In genomic region chr10:78442292-78442691, GRCm38 (mm10) we compare ENCODE assay signal across 22 mouse cellular contexts. TPM values are rescaled to one million over a fixed set of nuclear protein-coding genes. Genes with fewer than 3 reads are reported as not detected.
DNase-seq lines count a peak whose midpoint lies in the region; ATAC-seq and TF ChIP-seq lines count a peak whose summit lies in the region.
"Had no signal": no experiment of that assay in that cellular context is flagged by ENCODE, and none has a peak within 500 bp of the region (broad histone marks: within the 10 kb centered on the region; RNA-seq: fewer than 3 reads in every experiment).

No protein-coding gene starts in this region.

- no peaks in the 10 kb centered on the region for H3K9me3 ChIP-seq in limb, embryonic 13.5 days
- no peaks in the 10 kb centered on the region for H3K9me3 ChIP-seq in limb, embryonic 10.5 days (replicated peaks)
- H3K9me3 ChIP-seq: G1E had no signal

- 0 out of 2 replicates have a peak overlapping the region, but pooled peaks have one; percentile 4 for H3K9ac ChIP-seq in limb, embryonic 13.5 days

- no peaks in the 10 kb centered on the region for H3K27me3 ChIP-seq in cerebellum, adult 2 months (ENCODE audit: control insufficient read depth, insufficient read depth, low read length)
- no peaks in the 10 kb centered on the region for H3K27me3 ChIP-seq in limb, embryonic 13.5 days
- H3K27me3 ChIP-seq in limb, embryonic 10.5 days (ENCODE audit: low read depth, poor library complexity, severe bottlenecking), result no peaks in the 10 kb centered on the region
- H3K27me3 ChIP-seq: CH12.LX, Patski had no signal

- H3K27ac ChIP-seq in cerebellum, adult 2 months (ENCODE audit: insufficient read depth, low read length), result 0 out of 2 replicates have a peak overlapping the region, but pooled peaks have one; percentile 11
- no peak overlapping the region for H3K27ac ChIP-seq in limb, embryonic 13.5 days
- no peak overlapping the region for H3K27ac ChIP-seq in limb, embryonic 10.5 days

- TF ChIP-seq POLR2A in cerebellum, adult 2 months (IDR thresholded peaks at IDR 0.05; ENCODE audit: borderline replicate concordance, insufficient read depth, low read length), result no peak

- no peak overlapping the region for H3K4me2 ChIP-seq in limb, embryonic 13.5 days (replicated peaks)

- peaks cover 10% of the 10 kb centered on the region for H3K4me1 ChIP-seq in cerebellum, adult 2 months (ENCODE audit: control insufficient read depth, insufficient read depth, low read length)
- H3K4me1 ChIP-seq in limb, embryonic 13.5 days, result no peaks in the 10 kb centered on the region
- H3K4me1 ChIP-seq in limb, embryonic 10.5 days, result peaks cover 3% of the 10 kb centered on the region; the same call in 1 of the 2 replicates

- DNase-seq in adrenal gland, adult 2 months, result peak; percentile 42
- no peak for DNase-seq in adrenal gland, postnatal 10 days
- no peak for DNase-seq in cerebellum, adult 2 months
- no peak for DNase-seq in cerebellum, adult 9-11 months
- DNase-seq in limb, embryonic 10.5 days (ENCODE audit: low spot score), result no peak
- peak; percentile 62 for DNase-seq in adipocyte (ENCODE audit: low spot score)
- no peak for DNase-seq in urinary bladder, postnatal 36 days (ENCODE audit: low spot score in 2 of 2)
- DNase-seq: adrenal gland, adult 8-10 months; adrenal gland, postnatal 14 days; adrenal gland, postnatal 25 days; B cell, adult 2 months; cerebellum, adult 11 months; cerebellum, adult 11-12 months; cerebellum, adult 18-20 months; cerebellum, adult 8-10 months; cerebellum, adult 9-10 months had no signal

- ATAC-seq in limb, embryonic 13.5 days (ENCODE audit: low FRiP score, low read depth), result no peak
- ATAC-seq: activated CD4-positive, CD25-positive, alpha-beta regulatory T cell, adult 4 months; CD4-positive, CD25-positive, alpha-beta regulatory T cell, adult 4 months; Patski had no signal

- TF ChIP-seq CTCF in cerebellum, adult 2 months (IDR thresholded peaks at IDR 0.05; ENCODE audit: borderline replicate concordance, insufficient read depth, low read depth, low read length), result no peak

- no peak overlapping the region for H3K4me3 ChIP-seq in cerebellum, adult 2 months (replicated peaks; ENCODE audit: insufficient read depth, low read depth, low read length)
- H3K4me3 ChIP-seq in limb, embryonic 13.5 days, result no peak overlapping the region
- H3K4me3 ChIP-seq in limb, embryonic 10.5 days, result no peak overlapping the region

- 61% methylated on average over 3 of the region's 3 CpGs for WGBS in cerebellum, adult 2 months
- WGBS in limb, embryonic 13.5 days, result 89% methylated on average over 3 of the region's 3 CpGs
- 89% methylated on average over 3 of the region's 3 CpGs for WGBS in limb, embryonic 10.5 days

- H3K36me3 ChIP-seq in limb, embryonic 13.5 days, result peaks cover 68% of the 10 kb centered on the region
- H3K36me3 ChIP-seq in limb, embryonic 10.5 days, result peaks cover 31% of the 10 kb centered on the region

RNA-seq across cellular contexts. Expression of gene Cstb, which starts 16.8 kb away (rescaled TPM):
- 100 to 1,000 TPM; 380 to 402 TPM for total RNA-seq in adrenal gland, adult 2 months (2021)
- polyA plus RNA-seq in adrenal gland, adult 2 months (2012; rRNA removed), result 67.7 and 81.7 TPM in 2 replicates
- total RNA-seq in adrenal gland, postnatal 10 days (2021), result 100 to 1,000 TPM; 130 to 150 TPM
- 112 and 120 TPM in 2 replicates for polyA plus RNA-seq in cerebellum, adult 2 months (2012; rRNA removed)
- polyA plus RNA-seq in limb, embryonic 13.5 days (2015; fragmentation: Nextera tagmentation; extraction: Ambion mirVana), result 202 and 212 TPM in 2 replicates
- 148 and 152 TPM in 2 replicates for polyA plus RNA-seq in limb, embryonic 10.5 days (2016; fragmentation: Nextera tagmentation; extraction: Ambion mirVana)

RNA-seq across cellular contexts. Expression of gene Pdxk, which starts 22.5 kb away (rescaled TPM):
- 10 to 100 TPM; 21.7 to 31.2 TPM for total RNA-seq in adrenal gland, adult 2 months (2021)
- 18.7 and 21.3 TPM in 2 replicates for polyA plus RNA-seq in adrenal gland, adult 2 months (2012; rRNA removed)
- total RNA-seq in adrenal gland, postnatal 10 days (2021), result 10 to 100 TPM; 26.7 to 27.5 TPM
- 82.0 and 83.5 TPM in 2 replicates for polyA plus RNA-seq in cerebellum, adult 2 months (2012; rRNA removed)
- 12.0 and 13.6 TPM in 2 replicates for polyA plus RNA-seq in limb, embryonic 13.5 days (2015; fragmentation: Nextera tagmentation; extraction: Ambion mirVana)
- polyA plus RNA-seq in limb, embryonic 10.5 days (2016; fragmentation: Nextera tagmentation; extraction: Ambion mirVana), result 11.7 and 11.8 TPM in 2 replicates

RNA-seq across cellular contexts. Expression of gene Rrp1, which starts 29.4 kb away (rescaled TPM):
- total RNA-seq in adrenal gland, adult 2 months (2021), result 100 to 1,000 TPM; 234 to 244 TPM
- 52.6 and 73.7 TPM in 2 replicates for polyA plus RNA-seq in adrenal gland, adult 2 months (2012; rRNA removed)
- total RNA-seq in adrenal gland, postnatal 10 days (2021), result 100 to 1,000 TPM; 186 to 194 TPM
- 596 and 620 TPM in 2 replicates for polyA plus RNA-seq in cerebellum, adult 2 months (2012; rRNA removed)
- 326 and 342 TPM in 2 replicates for polyA plus RNA-seq in limb, embryonic 13.5 days (2015; fragmentation: Nextera tagmentation; extraction: Ambion mirVana)
- polyA plus RNA-seq in limb, embryonic 10.5 days (2016; fragmentation: Nextera tagmentation; extraction: Ambion mirVana), result 355 and 359 TPM in 2 replicates

Comparison
In these comparisons a context has a peak if more than half of its experiments do, and no peak if none do; other contexts are left out.
1. DNase-seq: peak in adrenal gland, adult 2 months (single experiment) and adipocyte (single experiment); none in adrenal gland, postnatal 10 days (single experiment), cerebellum, adult 2 months (0 of 2), cerebellum, adult 9-11 months (single experiment), limb, embryonic 10.5 days (single experiment) and urinary bladder, postnatal 36 days (0 of 2).